Mouse (Mus musculus) frontal cortex, adult 2 months (tissue): ENCODE measurements around the gene Prpf6. TPM values are rescaled to one million over a fixed set of nuclear protein-coding genes. Genes with fewer than 3 reads are reported as not detected.

Experiments
- DNase-seq, 2 experiments: peaks; one replicate each; pipeline ENCODE4 v3.0.0; 2022; ENCODE audit warnings: low spot score in 1 of 2; ENCODE audit errors: extremely low spot score in 1 of 2
- polyA plus RNA-seq: library from polyadenylated mRNA; depleted of rRNA; stranded (reverse); fragments of >200 nt; gene quantifications from 2 replicates; pipeline ENCODE4 v1.2.3, GENCODE M21; 2012

Gene Prpf6
- polyA plus RNA-seq, 1 experiment, result 38.0 TPM

DNA sequence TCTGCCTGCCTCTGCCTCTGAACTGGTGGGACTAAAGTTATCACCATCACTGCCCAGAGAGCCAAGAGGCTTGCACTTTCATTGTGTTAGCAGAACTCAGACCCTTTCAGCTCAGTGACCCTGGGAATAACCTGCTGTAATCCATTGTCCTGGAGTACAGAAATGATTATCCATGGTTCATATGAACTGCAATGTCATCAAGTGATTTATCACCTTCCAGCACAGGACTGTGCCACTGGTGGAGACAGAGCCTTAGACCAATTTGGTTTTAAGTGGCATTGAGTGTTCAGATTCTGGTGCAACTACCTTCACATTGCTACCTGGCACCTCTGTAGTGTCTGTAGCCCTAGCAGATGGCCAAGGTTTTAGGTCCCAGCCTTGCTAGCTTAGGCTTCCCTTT is 61.4 kb downstream of the Prpf6 start:
- DNase-seq, result no peak

DNA sequence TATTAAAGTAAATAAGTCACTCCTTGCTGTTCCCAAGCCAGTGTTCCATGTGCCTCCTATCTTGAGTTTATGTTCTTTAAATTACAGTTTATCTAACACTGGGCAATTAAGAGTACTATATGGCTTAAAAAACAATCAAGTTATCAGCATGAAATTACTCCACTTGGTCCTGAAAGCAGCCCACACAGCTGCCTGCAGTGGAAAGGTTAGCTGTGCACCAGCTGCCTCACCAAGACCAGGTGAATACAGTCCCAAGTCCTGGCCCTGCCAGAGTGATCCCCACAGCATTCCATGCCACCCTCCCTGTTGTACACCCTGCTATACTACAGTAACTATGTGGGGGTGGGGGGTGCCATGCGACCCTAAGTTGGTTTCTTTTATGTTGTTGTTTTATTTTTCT is 61.9 kb downstream of the Prpf6 start:
- DNase-seq, result no peak

DNA sequence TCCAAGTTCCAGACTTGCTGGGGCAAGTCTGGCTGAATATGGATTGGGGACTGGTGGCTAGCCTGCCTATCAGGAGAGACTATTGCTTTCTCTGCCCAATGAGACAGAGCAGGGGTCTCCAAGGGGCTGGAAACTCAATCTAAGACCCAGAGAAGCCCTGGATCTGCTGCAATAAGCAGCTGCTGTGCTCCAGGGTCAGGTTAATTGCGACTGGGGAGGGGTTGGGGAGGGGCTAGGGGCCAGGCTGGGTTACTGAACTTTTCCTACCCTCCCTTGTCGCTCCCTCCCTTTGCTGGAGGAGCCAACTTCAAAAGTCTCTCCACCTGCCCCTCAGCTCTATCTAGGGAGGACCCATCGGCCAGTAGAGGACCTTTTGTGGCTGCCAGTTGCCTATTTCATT is 65.1 kb downstream of the Prpf6 start, which contains the start of gene Gm29797:
TSS of gene Gm29797 (plus strand) at position 301 of the 400 bp plus-strand sequence.
- no peak for DNase-seq

DNA sequence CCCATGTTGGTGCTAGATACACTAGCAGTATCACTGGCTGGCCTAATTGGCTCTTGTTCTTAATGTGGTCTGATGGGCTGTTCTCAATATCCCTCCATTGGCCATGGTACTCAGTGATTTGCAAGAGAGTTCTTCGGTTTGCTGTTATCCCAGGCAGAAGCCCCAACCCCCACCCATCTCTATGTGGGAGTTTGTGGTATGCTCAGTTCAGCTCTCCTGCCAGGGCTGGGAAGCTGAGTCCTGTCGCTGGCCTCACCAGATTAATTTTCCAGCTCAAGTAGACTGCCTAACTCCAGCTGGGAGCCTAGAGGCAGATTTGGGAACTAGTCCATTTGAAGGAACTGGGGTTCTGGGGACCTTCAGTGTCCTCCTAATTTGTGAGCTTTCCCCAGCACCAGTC is 65.8 kb downstream of the Prpf6 start:
- no peak for DNase-seq

DNA sequence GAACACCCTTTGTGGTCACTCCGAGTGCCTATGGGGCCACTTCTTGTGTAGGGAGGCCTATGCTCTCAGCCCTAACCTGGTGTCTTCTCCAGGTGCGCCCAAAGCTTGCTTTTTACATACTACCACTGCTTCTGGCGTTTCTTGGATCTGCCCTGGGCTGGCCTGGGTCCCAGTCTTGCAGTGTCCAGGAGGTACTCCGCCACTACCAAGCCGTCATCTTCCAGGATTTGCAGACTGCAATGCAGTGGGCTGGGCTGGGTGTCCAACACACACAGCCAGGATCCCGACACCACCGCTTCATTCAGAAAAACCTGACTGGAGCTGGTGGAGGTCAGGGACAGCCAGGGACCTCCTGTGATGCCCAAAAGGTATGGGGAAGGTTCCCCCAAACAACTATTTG is 66.9 kb downstream of the Prpf6 start:
- no peak for DNase-seq

DNA sequence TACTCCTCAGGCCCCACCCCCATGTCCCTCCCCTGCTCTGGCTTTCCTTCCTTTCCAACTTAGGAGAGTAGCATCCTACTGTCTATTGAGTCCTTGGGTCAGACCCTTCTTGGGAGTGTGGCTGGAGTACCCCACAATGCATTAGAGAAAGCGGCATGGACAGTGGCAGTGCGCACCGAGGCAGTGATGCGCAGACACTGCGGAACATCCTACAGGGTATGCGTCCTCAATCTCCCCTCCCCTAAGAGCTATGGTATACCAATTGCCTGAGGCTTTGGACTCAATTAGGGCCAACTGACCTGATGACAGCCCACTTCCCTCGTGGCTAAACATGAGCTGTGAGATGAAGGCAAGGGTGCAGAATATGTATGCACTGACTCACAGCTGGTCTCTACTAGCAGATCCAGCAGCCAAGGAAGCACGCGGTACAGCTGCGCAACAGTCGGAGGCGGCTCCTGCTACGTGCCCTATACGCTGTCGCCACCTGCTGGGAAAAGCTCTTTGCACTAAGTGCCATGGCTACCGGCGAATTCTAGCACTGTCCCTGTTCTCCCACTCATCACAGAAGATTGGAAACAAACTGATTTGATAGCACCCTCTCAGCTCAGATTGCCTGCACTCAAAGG is 67.4 kb downstream of the Prpf6 start:
- DNase-seq, result peak; percentile 61 to 77

DNA sequence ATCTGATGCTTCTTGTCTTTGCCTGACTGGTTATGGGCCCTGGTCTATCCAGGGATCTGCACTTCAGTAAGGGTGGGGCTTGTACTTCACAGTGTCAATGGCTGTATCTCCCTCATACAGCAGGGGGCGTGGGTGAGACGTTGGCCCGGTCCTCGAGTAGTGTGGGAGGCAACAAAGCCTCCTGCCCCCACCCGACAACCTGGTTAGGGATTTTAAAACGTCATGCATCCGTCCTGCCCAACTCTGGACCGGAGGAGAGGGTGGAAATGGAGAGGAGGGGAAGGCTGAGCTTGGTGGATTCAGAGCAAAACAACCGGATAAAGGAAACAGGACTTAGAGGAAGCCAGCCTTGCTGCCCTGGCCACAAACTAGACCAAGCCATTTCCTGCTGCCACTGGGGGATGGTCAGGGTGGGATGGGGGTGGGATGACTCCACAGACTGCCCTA is 68.0 kb downstream of the Prpf6 start:
- DNase-seq, result peak; percentile 68 to 90

DNA sequence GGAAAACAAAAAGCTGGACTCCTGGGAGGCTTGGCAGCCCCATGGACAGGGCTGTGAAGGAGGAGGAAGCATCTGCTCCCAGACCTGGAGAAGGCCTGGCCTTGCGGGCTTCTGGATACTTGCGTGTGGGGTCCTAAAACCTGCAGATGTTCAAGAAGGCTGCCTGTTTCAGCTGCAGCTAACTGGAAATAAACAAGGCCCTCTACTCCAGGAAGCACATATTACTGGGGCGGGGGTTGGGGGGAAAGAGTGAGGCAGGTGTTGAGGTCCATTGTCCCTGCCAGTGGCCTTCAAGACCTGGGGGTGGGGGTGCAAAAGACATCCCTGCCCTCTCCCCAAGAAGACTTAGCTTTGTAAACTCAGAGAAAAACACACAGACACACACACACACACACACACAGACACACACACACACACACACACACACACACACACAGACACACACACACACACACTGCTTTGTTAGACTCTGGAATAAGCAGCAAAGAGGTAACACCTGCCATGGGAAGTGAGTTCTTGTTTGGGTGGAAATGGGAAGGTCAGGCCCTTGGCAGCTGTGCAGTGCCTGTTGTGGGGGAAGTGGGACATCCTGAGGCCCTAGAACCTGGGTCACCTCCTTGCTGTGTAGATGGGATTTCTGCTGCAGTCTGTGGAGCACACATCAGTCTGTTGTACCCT is 71.1 kb downstream of the Prpf6 start:
- no peak for DNase-seq

DNA sequence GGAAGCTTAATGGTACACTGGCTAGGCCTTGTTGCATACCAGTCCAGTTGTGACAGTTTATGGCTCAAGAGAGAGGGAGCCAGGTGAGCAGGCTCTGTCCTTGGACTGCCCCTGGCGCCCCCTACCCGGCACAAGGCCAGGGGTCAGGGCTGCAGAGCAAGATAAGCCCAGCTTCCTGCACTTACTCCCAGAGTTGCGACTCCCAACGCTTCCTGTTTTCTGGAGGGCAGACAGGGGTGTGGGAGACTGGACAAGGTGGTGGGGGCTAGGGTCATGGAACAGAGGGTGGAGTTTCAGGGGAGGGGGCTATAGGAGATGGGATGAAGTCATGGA is 71.6 kb downstream of the Prpf6 start:
- DNase-seq, result no peak

DNA sequence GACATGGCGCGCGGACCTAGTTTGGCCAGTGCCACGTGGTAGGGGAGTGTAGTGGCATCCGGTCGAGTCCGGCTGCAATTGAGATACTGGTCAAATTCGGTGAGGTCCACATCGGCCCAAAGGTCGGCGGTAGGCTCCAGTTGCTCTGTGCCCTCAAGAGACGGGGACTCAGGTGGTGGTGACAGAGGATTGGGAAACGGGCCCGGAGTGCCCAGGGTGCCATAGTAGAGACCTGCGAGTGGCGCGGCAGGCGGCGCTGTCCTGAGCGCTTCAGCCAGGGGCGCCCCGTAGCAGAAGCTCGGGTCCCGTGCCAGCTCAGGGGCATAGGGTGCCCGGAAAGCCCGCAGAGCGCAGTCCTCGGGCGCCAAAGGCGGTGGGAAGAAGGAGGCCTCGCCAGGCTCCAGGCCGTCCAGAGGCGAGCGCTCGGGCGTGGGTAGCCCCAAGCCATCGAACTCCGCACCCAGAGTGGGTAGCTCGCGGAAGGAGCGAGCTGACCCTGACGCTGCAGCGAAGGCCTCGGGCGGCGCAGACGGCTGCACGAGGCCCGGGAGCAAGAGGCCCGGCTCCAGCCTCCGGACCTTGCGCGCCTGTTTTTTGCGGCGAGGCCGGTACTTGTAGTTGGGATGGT is 78.7 kb downstream of the Prpf6 start:
- no peak for DNase-seq

DNA sequence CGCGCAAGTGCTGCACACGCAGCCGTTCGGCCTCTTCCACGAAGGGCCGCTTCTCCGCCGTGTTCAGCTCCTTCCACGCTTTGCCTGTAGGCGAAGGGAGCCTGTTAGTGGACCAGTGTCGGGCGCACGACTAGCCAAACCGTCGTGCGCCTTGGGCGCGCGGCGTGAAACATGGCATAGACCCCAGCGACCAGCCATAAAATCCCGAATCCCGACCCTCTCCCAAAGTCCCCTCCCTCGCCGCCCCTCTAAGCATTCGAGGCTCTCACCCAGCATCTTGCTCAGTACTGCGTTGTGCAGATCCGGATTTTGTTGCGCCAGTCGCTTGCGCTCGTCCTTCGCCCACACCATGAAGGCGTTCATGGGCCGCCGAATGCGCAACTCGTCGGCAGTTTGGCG is 79.2 kb downstream of the Prpf6 start:
- DNase-seq, result no peak

DNA sequence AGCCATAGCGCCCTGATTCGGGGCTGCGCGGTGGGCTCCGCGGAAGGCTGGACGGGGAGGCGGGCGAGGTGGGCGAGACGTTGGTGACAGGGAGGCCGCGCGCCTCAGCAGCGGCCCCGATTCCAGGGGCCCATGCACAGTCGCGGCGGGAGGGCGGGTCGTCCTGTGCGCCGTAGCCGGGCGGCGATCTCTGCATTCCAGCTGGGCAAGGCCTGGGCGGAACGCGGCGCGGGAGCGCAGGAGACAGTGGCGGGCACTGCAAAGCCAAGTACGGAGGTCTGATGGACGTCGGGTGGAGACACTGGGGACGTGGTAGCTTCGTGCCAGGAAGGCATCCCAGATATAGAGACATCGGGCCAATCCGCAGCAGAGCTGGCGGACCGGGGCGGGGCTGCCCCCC is 79.7 kb downstream of the Prpf6 start, which contains the start of gene Sox18:
TSS of gene Sox18 (minus strand) at position 315 of the 400 bp plus-strand sequence.
- DNase-seq, result no peak

DNA sequence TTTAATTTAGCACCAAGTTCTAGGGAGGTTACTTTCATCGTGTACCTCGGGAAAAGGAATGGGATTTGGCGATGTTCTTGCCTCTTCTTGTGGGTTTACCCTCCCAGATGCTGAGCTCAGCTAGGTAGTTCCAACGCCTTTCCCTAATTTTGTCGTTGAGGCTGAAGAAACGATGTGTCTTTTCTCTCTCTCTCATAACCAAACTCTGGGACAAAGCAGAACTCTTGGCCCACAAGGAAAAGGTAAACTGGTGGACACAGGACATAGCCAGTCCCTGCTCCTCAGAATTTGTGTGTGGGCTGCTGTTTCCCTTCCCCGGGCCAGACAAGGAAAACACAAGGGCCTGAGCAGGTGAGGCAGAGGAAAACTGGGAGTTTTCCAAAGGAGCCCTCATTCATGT is 80.3 kb downstream of the Prpf6 start:
- no peak for DNase-seq

DNA sequence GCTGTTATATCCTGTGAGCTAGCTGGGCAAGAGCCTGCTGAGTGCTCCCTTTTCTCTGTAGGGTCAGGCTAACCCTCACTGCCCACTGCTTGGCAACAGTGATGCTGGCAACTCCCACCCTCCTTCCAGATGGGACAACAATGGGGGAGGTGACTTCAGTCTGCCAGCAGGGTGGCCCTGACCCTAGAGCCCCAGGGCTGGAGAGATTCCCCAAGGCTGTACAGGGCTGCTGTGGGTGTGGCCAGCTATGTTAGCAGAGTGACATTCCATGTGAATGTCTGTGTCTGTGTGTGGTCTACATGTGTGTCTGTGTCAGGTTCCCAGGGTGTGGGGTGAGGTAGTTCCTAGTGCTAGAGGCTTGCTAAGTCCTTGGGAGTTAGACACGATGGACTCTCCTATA is 81.8 kb downstream of the Prpf6 start:
- no peak for DNase-seq

DNA sequence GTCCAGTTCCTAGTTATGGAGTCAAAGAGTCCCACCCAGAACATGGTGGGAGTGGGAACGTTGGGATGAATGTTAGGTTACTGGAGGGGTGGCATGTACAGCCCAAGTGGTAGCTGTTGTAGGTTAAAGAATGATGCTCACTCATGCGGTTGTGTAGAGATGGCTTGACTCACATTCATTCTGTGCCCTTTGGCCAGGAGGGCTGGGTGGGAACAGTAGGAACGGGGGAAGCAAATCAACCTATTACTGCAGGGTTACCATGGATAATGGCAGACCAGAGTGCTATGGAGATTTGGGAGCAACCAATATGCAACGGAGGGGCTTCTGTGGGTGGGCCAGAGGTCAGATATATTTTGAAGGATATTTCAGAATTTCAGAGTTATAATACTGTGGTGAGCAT is 83.3 kb downstream of the Prpf6 start:
- no peak for DNase-seq

DNA sequence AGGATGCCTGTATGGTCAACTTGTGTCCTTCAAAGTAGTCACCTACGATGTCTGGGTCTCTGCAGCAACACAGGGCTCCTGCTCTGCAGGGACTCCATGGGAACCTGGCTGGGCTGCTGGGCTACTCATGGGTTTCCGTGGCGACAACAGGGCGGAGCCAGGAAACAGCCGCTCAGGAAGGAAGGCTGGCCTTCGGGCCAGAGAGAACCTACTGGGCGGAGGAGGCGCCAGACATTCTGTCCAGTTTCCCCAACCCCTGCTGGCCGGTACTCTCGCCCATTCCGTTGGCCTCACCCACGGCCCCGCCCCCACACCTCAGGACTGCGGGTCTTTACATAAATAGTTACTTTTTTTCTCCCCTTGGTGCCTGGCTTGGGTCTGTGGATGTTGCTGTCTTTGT is 83.8 kb downstream of the Prpf6 start:
- DNase-seq, result no peak

DNA sequence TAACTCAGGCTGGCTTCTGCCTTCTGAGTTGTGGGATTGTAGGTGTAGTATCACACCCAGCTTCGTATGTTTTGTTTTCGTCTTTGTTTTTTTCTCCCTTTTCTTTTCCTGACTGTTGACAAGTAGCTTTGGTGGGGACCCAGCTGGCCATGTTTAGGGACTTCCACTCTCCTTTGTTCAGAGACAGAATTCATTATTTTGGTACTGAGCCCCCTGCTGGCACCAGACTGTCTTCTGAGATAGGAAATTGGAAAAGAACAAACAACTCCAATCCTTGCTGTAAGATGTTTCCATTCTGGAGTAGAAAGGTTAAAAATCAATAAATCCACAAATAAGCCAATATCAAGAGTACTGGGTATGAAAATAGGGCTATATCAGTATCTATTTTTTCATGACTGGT is 84.8 kb downstream of the Prpf6 start:
- no peak for DNase-seq

DNA sequence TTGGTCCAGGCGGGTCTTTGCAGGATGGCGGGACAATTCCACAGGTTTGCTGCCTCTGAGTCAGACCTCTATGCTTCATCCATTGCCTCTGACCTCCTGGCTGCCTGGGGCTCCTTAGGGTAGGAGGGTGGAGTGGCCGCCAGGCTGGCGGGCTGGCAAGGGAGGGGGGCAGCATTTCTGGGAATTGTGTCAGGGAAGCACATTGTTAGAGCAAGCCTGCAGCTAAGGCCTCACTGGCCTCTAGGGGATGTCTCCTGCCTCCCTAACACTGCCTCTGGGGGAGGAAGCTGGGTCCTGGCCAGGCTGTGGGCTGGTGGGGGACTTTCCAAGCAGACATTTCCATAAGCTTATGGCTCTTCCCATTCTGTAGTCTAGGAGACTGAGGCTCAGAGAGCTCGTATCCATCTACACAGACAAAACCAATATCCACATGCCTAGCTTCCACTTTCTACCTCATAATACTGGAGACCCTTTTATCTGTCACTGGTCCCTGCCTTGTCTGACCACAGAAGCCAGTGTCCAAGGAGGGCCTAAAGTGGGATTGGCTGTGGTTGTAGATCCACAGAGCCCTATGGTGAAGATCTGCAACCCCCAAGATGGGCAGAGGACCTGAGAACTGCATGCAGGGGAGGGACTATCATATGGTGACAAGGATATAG is 85.6 kb downstream of the Prpf6 start:
- no peak for DNase-seq

DNA sequence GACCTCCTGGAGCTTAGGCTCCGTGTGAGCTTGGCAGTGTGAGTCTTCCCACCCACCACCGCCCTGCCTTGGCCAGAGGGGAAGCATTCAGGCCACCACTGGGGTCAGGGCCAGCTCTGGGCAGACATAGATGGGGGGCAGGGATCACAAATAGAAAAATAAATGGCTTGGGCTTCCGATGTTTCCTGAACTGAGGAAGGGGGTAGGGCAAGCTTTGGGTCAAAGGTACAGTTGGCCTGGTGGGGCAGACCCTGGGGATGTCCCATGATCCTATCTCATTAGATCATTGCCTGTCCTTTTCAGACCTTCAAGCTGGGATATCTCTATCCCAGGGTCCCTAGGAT is 86.1 kb downstream of the Prpf6 start:
- DNase-seq, result no peak

DNA sequence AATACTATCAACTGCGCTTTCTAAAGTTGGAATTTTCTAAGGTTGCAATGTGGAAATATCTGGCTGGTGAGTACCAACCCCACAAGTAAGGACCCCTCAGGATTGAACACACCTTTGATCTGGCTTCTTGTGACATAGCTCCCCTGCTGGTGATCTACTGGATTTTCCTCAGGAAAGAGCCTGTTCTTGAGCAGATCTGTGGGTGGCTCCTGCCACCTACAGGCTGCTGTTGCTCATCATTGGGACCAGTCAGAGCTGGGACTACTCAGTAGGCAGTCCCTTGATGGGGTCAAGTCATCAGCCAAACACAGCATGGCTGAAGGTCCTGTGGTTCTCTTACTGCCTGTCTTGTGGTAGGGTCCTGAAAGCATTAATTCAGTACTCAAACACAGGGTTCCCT is 87.1 kb downstream of the Prpf6 start:
- DNase-seq, result peak; percentile 69 to 87

DNA sequence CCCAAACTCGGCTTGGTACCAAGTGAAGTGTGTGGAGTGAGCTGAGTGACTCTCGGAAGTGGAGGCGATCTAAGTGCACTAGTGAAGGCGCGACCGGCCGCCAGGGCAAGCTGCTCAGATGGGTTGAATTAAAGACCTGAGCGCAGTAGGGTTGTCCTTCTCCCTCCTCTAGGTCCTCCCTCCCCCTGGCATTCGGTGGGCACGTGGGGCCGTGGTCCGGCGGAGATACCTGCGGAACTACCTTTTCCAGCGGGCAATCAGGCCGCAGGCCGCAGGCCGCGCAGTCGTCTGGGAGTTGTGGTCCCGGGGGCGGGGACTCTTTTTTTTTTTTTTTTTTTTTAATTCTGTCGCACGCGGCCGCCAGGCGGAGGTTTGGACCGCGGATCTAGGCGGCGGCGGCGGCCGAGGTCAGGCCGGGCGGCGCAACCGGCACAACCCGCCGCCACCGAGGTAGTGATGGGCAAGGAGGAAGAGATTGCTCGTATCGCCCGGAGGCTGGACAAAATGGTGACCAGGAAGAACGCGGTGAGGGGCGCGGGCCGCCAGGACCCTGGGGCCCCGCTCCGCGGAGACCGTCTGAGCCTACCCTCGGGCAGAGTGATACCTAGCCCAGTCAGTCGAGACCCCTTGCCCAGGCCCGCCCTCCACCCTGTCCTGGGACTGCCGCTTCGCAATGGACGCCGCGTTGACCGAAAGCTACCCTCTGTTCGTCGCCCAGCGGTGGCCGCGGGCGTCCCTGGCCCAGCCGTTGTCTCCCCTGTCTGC is 88.5 kb downstream of the Prpf6 start, which contains the start of gene Tcea2:
TSS of gene Tcea2 (plus strand) at position 360 of the 765 bp plus-strand sequence.
- peak in 1 of 2 experiments; percentile 73 for DNase-seq
